Comparison of ENCODE assay signal across 17 mouse cellular contexts in genomic region chr15:99812097-99812496, GRCm38 (mm10). TPM values are rescaled to one million over a fixed set of nuclear protein-coding genes. Genes with fewer than 3 reads are reported as not detected.
DNase-seq lines count a peak whose midpoint lies in the region; ATAC-seq and TF ChIP-seq lines count a peak whose summit lies in the region.
"Had no signal": no experiment of that assay in that cellular context is flagged by ENCODE, and none has a peak within 500 bp of the region (broad histone marks: within the 10 kb centered on the region; RNA-seq: fewer than 3 reads in every experiment).

No protein-coding gene starts in this region.

- H3K9ac ChIP-seq in forebrain, embryonic 14.5 days (ENCODE audit: low read length), result no peak overlapping the region
- H3K9ac ChIP-seq in forebrain, embryonic 15.5 days (replicated peaks), result no peak overlapping the region
- H3K9ac ChIP-seq in embryonic facial prominence, embryonic 14.5 days (ENCODE audit: low read depth, low read length), result no peak overlapping the region
- H3K9ac ChIP-seq: neural tube, embryonic 12.5 days had no signal

- no peak for ATAC-seq in forebrain, embryonic 14.5 days
- ATAC-seq in forebrain, embryonic 15.5 days (replicated peaks), result no peak
- ATAC-seq in embryonic facial prominence, embryonic 14.5 days (ENCODE audit: low read depth), result no peak
- no peak for ATAC-seq in erythroid progenitor cell, adult 5-6 weeks (replicated peaks; ENCODE audit: low FRiP score, poor library complexity, severe bottlenecking)
- ATAC-seq: inflammation-experienced regulatory T-cells, adult 6 months had no signal

- H3K4me1 ChIP-seq in forebrain, embryonic 14.5 days (ENCODE audit: control insufficient read depth, insufficient read depth, low read length), result peaks cover 6% of the 10 kb centered on the region
- peaks cover 23% of the 10 kb centered on the region for H3K4me1 ChIP-seq in forebrain, embryonic 15.5 days
- H3K4me1 ChIP-seq in embryonic facial prominence, embryonic 14.5 days (ENCODE audit: control insufficient read depth, insufficient read depth, low read length), result peaks cover 18% of the 10 kb centered on the region
- H3K4me1 ChIP-seq in small intestine, adult 2 months (ENCODE audit: control insufficient read depth, insufficient read depth, insufficient read length, low read length), result peaks cover 5% of the 10 kb centered on the region; the same call in 1 of the 2 replicates

- no peaks in the 10 kb centered on the region for H3K9me3 ChIP-seq in forebrain, embryonic 14.5 days (replicated peaks; ENCODE audit: control insufficient read depth, low read length)
- H3K9me3 ChIP-seq in forebrain, embryonic 15.5 days, result no peaks in the 10 kb centered on the region
- H3K9me3 ChIP-seq in embryonic facial prominence, embryonic 14.5 days (ENCODE audit: control insufficient read depth, low read length), result no peaks in the 10 kb centered on the region
- H3K9me3 ChIP-seq: neural tube, embryonic 12.5 days had no signal

- no peak for TF ChIP-seq POLR2A in small intestine, adult 2 months (IDR thresholded peaks at IDR 0.05; ENCODE audit: low read depth, low read length)

- H3K27ac ChIP-seq in forebrain, embryonic 14.5 days (ENCODE audit: low read depth, low read length), result peak overlapping the region; percentile 3; the same call in 1 of the 2 replicates
- no peak overlapping the region for H3K27ac ChIP-seq in forebrain, embryonic 15.5 days (replicated peaks)
- H3K27ac ChIP-seq in embryonic facial prominence, embryonic 14.5 days (replicated peaks; ENCODE audit: low read depth, low read length), result peak overlapping the region; percentile 8; the same call in 1 of the 2 replicates
- 0 out of 2 replicates have a peak overlapping the region, but pooled peaks have one; percentile 12 for H3K27ac ChIP-seq in small intestine, adult 2 months (ENCODE audit: insufficient read depth, low read depth, low read length)
- H3K27ac ChIP-seq: layer of hippocampus, adult 2 months; midbrain, embryonic 10.5 days; neural tube, embryonic 12.5 days had no signal

- no peak for DNase-seq in forebrain, embryonic 14.5 days (ENCODE audit: low spot score)
- peak; percentile 29 for DNase-seq in CD4-positive, CD25-positive, alpha-beta regulatory T cell, adult 2 months (ENCODE audit: low read depth, low spot score)
- no peak for DNase-seq in embryonic facial prominence, embryonic 14.5 days (ENCODE audit: low spot score)
- DNase-seq in ovary, postnatal 10 days (ENCODE audit: low spot score), result no peak
- DNase-seq: cerebellum, postnatal 25 days; kidney, postnatal 10 days; lung, adult 2 months; lung, postnatal 4 days; right cerebral cortex, postnatal 14 days; thymus, postnatal 36 days had no signal

- TF ChIP-seq CTCF in small intestine, adult 2 months (IDR thresholded peaks at IDR 0.05; ENCODE audit: extremely low read depth, insufficient read length, insufficient replicate concordance, low read depth, low read length), result no peak

- no peaks in the 10 kb centered on the region for H3K27me3 ChIP-seq in forebrain, embryonic 14.5 days (replicated peaks; ENCODE audit: control insufficient read depth, insufficient read depth, low read length)
- no peaks in the 10 kb centered on the region for H3K27me3 ChIP-seq in forebrain, embryonic 15.5 days
- no peaks in the 10 kb centered on the region for H3K27me3 ChIP-seq in embryonic facial prominence, embryonic 14.5 days (replicated peaks; ENCODE audit: control insufficient read depth, insufficient read depth, low read length)
- no peaks in the 10 kb centered on the region for H3K27me3 ChIP-seq in small intestine, adult 2 months (ENCODE audit: control insufficient read depth, insufficient read depth, low read length)
- H3K27me3 ChIP-seq: neural tube, embryonic 12.5 days had no signal

- H3K4me2 ChIP-seq in forebrain, embryonic 14.5 days (ENCODE audit: low read length), result no peak overlapping the region
- no peak overlapping the region for H3K4me2 ChIP-seq in forebrain, embryonic 15.5 days (replicated peaks)
- H3K4me2 ChIP-seq in embryonic facial prominence, embryonic 14.5 days (ENCODE audit: low read depth, low read length), result no peak overlapping the region
- H3K4me2 ChIP-seq: neural tube, embryonic 12.5 days had no signal

- no peak overlapping the region for H3K4me3 ChIP-seq in forebrain, embryonic 14.5 days (ENCODE audit: low read depth, low read length)
- H3K4me3 ChIP-seq in forebrain, embryonic 15.5 days, result no peak overlapping the region
- H3K4me3 ChIP-seq in embryonic facial prominence, embryonic 14.5 days (ENCODE audit: low read depth, low read length), result no peak overlapping the region
- H3K4me3 ChIP-seq in small intestine, adult 2 months (ENCODE audit: low read depth, low read length), result no peak overlapping the region
- H3K4me3 ChIP-seq: layer of hippocampus, adult 2 months; midbrain, embryonic 10.5 days; neural tube, embryonic 12.5 days had no signal

- 0 out of 2 replicates have a peak, but pooled peaks cover 7% of the 10 kb centered on the region for H3K36me3 ChIP-seq in forebrain, embryonic 14.5 days (ENCODE audit: control insufficient read depth, insufficient read depth, low read length)
- H3K36me3 ChIP-seq in forebrain, embryonic 15.5 days, result no peaks in the 10 kb centered on the region
- peaks cover 45% of the 10 kb centered on the region for H3K36me3 ChIP-seq in embryonic facial prominence, embryonic 14.5 days (ENCODE audit: control insufficient read depth, insufficient read depth, low read length)
- H3K36me3 ChIP-seq in small intestine, adult 2 months (ENCODE audit: control insufficient read depth, insufficient read depth, low read length), result peaks cover 62% of the 10 kb centered on the region
- H3K36me3 ChIP-seq: neural tube, embryonic 12.5 days had no signal

- WGBS in forebrain, embryonic 14.5 days, result 77% methylated on average over 7 of the region's 7 CpGs
- WGBS in forebrain, embryonic 15.5 days, result 74% methylated on average over 7 of the region's 7 CpGs
- 61% methylated on average over 7 of the region's 7 CpGs for WGBS in embryonic facial prominence, embryonic 14.5 days
- 36% methylated on average over 7 of the region's 7 CpGs for WGBS in small intestine, adult 2 months

RNA-seq across cellular contexts. Expression of gene Cers5, which starts 39.4 kb away (rescaled TPM):
- 71.9 and 72.5 TPM in 2 replicates for polyA plus RNA-seq in forebrain, embryonic 14.5 days (2014; fragmentation: Nextera tagmentation; extraction: Ambion mirVana)
- 69.4 and 69.7 TPM in 2 replicates for polyA plus RNA-seq in forebrain, embryonic 15.5 days (2015; fragmentation: Nextera tagmentation; extraction: Ambion mirVana)
- polyA plus RNA-seq in embryonic facial prominence, embryonic 14.5 days (2014; fragmentation: Nextera tagmentation; extraction: Ambion mirVana), result 70.3 and 81.1 TPM in 2 replicates
- polyA plus RNA-seq in small intestine, adult 2 months (2012; rRNA removed), result 6.9 and 8.2 TPM in 2 replicates
- 9.4 and 19.7 TPM in 2 replicates for total RNA-seq in erythroid progenitor cell, adult 5-6 weeks (2015; ENCODE audit: low replicate concordance)
- total RNA-seq in erythroid progenitor cell, adult 5-6 weeks (2017; ENCODE audit: low replicate concordance), result 3.3 and 7.6 TPM in 2 replicates
